Mouse (Mus musculus): ENCODE data around the gene Olfr1453. TPM values are rescaled to one million over a fixed set of nuclear protein-coding genes. Genes with fewer than 3 reads are reported as not detected.

The Olfr1453 gene
- not detected for polyA plus RNA-seq (2017; shearing (Covaris generic))

GRCm38 (mm10) chr19:13028227-13028626 lies at the start of gene Olfr1453:
Gene Olfr1453, minus strand, starts transcription at chr19:13028327.

GRCm38 (mm10) chr19:13060310-13060709 lies 32.2 kb upstream of the Olfr1453 start, which contains the start of gene Olfr1454:
Gene Olfr1454, plus strand, starts transcription at chr19:13060610.

GRCm38 (mm10) chr19:12994714-12995113 lies 33.4 kb downstream of the Olfr1453 start, which contains the start of gene Olfr1451:
Gene Olfr1451, plus strand, starts transcription at chr19:12995014.

Other genes starting within 250 kb of the Olfr1453 start
- 18.8 TPM for gene Zfp91, start 232.2 kb downstream of the Olfr1453 start, polyA plus RNA-seq (2017; shearing (Covaris generic))
- 375 TPM for gene Lpxn, start 232.1 kb downstream of the Olfr1453 start, polyA plus RNA-seq (2017; shearing (Covaris generic))
- not detected for gene Gm5244, start 181.6 kb downstream of the Olfr1453 start, polyA plus RNA-seq (2017; shearing (Covaris generic))
- not detected for gene Olfr1444, start 171.0 kb downstream of the Olfr1453 start, polyA plus RNA-seq (2017; shearing (Covaris generic))
- gene Olfr1445, start 144.5 kb downstream of the Olfr1453 start, polyA plus RNA-seq (2017; shearing (Covaris generic)) = not detected
- gene Olfr1446, start 134.8 kb downstream of the Olfr1453 start, polyA plus RNA-seq (2017; shearing (Covaris generic)) = 0.37 TPM
- not detected for gene Olfr1447, start 124.6 kb downstream of the Olfr1453 start, polyA plus RNA-seq (2017; shearing (Covaris generic))
- gene Olfr1448, start 103.9 kb downstream of the Olfr1453 start, polyA plus RNA-seq (2017; shearing (Covaris generic)) = 0.10 TPM
- not detected for gene Olfr1449, start 97.5 kb downstream of the Olfr1453 start, polyA plus RNA-seq (2017; shearing (Covaris generic))
- gene Olfr1450, start 78.1 kb downstream of the Olfr1453 start, polyA plus RNA-seq (2017; shearing (Covaris generic)) = not detected
- gene Olfr1451, start 33.3 kb downstream of the Olfr1453 start, polyA plus RNA-seq (2017; shearing (Covaris generic)) = 0.37 TPM
- gene Olfr1454, start 32.3 kb upstream of the Olfr1453 start, polyA plus RNA-seq (2017; shearing (Covaris generic)) = not detected
- gene Olfr1457, start 69.6 kb upstream of the Olfr1453 start, polyA plus RNA-seq (2017; shearing (Covaris generic)) = 0.83 TPM
- not detected for gene Olfr1458, start 78.4 kb upstream of the Olfr1453 start, polyA plus RNA-seq (2017; shearing (Covaris generic))
- 0.17 TPM for gene Olfr1459, start 121.2 kb upstream of the Olfr1453 start, polyA plus RNA-seq (2017; shearing (Covaris generic))
- not detected for gene Olfr1461, start 134.7 kb upstream of the Olfr1453 start, polyA plus RNA-seq (2017; shearing (Covaris generic))
- gene Olfr1462, start 157.4 kb upstream of the Olfr1453 start, polyA plus RNA-seq (2017; shearing (Covaris generic)) = not detected
- not detected for gene Olfr1463, start 203.0 kb upstream of the Olfr1453 start, polyA plus RNA-seq (2017; shearing (Covaris generic))

All from effector memory CD4-positive, alpha-beta T cell, adult 7 months (primary cell).